Mouse (Mus musculus) stomach, postnatal 0 days (tissue): ENCODE results near the gene Gm9837. TPM values are rescaled to one million over a fixed set of nuclear protein-coding genes. Genes with fewer than 3 reads are reported as not detected.
"Not testable (repeated sequence)": the region's sequence is repeated elsewhere in the genome, so short reads cannot be mapped to it uniquely, and the experiment has no call there.

ENCODE experiments used
- ATAC-seq: fragments of 200-750 bp; cut with Nextera tagmentation; 2 replicates; pipeline ENCODE4 v1.8.0; 2017; ENCODE audit not compliant: low FRiP score, low TSS enrichment
- DNase-seq: peaks from one replicate; pipeline ENCODE4 v3.0.0-alpha.2; 2016; ENCODE audit warnings: low spot score
- H3K27ac ChIP-seq: fragments of 300-500 bp; sonication (generic); replicated peaks from 2 replicates; pipeline ENCODE4 v1.5.1; 2014; ENCODE audit warnings: mild to moderate bottlenecking, control low read depth
- H3K27me3 ChIP-seq: fragments of 300-500 bp; sonication (generic); 2 replicates; pipeline ENCODE4 v1.6.1; 2014; ENCODE audit warnings: low read length; ENCODE audit not compliant: control insufficient read depth, insufficient read depth
- H3K36me3 ChIP-seq: fragments of 300-500 bp; sonication (generic); 2 replicates; pipeline ENCODE4 v1.6.1; 2014; ENCODE audit warnings: low read length, mixed read lengths; ENCODE audit not compliant: control insufficient read depth, insufficient read depth
- H3K4me1 ChIP-seq: fragments of 300-500 bp; sonication (generic); replicated peaks from 2 replicates; pipeline ENCODE4 v1.6.1; 2014; ENCODE audit warnings: antibody characterized with exemption; ENCODE audit not compliant: control insufficient read depth, insufficient read depth
- H3K4me2 ChIP-seq: fragments of 300-500 bp; sonication (generic); replicated peaks from 2 replicates; pipeline ENCODE4 v1.6.1; 2014; ENCODE audit warnings: low read depth, mild to moderate bottlenecking, control low read depth, moderate library complexity
- H3K4me3 ChIP-seq: fragments of 300-500 bp; sonication (generic); 2 replicates; pipeline ENCODE4 v1.5.1; 2014; ENCODE audit warnings: low read depth, low read length, control low read depth
- H3K9ac ChIP-seq: fragments of 300-500 bp; sonication (generic); 2 replicates; pipeline ENCODE4 v1.6.1; 2014; ENCODE audit warnings: mild to moderate bottlenecking, low read length, control low read depth, mixed read lengths
- H3K9me3 ChIP-seq: fragments of 300-500 bp; sonication (generic); 2 replicates; pipeline ENCODE4 v1.6.1; 2016; ENCODE audit warnings: low read length; ENCODE audit not compliant: control insufficient read depth
- CTCF ChIP-seq: IDR thresholded peaks from 2 replicates; pipeline ENCODE4 v1.5.1; 2016; ENCODE audit warnings: antibody characterized with exemption, low read depth, mild to moderate bottlenecking, moderate library complexity
- EP300 ChIP-seq: optimal IDR thresholded peaks from 2 replicates; pipeline ENCODE3; 2016; ENCODE audit warnings: antibody characterized with exemption
- WGBS: fragments of 180-500 bp; shearing (Covaris S2); extraction: QIAGEN DNeasy Blood & Tissue Kit; methylation state at CpG from one replicate; pipeline ENCODE4 v1.1.7; 2014; 5-methylcytosine and 5-hydroxymethylcytosine counted together
- polyA plus RNA-seq: library from polyadenylated mRNA; unstranded; fragments of >200 nt; fragmentation: Nextera tagmentation; extraction: Ambion mirVana; gene quantifications from 2 replicates; pipeline ENCODE4 v1.2.1, GENCODE M21; 2015

Gene Gm9837
- polyA plus RNA-seq, 1 experiment from 2014 or later: not detected

DNA sequence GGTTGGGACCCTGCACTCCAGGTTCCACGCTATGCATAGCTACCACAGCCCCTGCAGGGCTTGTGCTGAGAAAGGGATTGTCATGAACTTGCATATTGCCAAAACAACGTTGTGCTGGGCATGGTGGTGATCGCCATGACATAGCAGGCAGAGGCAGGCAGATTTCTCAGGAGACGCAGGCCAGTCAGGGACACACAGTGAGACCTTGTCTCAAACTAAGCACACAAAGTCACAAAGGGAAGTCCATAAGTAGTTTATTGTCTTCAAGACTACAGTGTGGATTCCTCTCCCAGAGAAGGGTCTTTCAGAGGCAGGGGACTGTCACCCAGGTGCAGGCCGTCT lies 41.6 kb downstream of the Gm9837 start:
- H3K4me3 ChIP-seq: no peak overlapping the region
- H3K9me3 ChIP-seq: no peaks in the 10 kb centered on the region
- H3K27ac ChIP-seq: no peak overlapping the region
- 98% methylated on average over 5 of the region's 5 CpGs for WGBS
- no peak overlapping the region for H3K4me2 ChIP-seq
- no peaks in the 10 kb centered on the region for H3K27me3 ChIP-seq
- DNase-seq (no peak), ATAC-seq (no peak)
- H3K36me3 ChIP-seq: no peaks in the 10 kb centered on the region
- TF ChIP-seq CTCF (no peak), EP300 (no peak)
- H3K9ac ChIP-seq: no peak overlapping the region
- no peaks in the 10 kb centered on the region; the same call in 1 of the 2 replicates for H3K4me1 ChIP-seq

DNA sequence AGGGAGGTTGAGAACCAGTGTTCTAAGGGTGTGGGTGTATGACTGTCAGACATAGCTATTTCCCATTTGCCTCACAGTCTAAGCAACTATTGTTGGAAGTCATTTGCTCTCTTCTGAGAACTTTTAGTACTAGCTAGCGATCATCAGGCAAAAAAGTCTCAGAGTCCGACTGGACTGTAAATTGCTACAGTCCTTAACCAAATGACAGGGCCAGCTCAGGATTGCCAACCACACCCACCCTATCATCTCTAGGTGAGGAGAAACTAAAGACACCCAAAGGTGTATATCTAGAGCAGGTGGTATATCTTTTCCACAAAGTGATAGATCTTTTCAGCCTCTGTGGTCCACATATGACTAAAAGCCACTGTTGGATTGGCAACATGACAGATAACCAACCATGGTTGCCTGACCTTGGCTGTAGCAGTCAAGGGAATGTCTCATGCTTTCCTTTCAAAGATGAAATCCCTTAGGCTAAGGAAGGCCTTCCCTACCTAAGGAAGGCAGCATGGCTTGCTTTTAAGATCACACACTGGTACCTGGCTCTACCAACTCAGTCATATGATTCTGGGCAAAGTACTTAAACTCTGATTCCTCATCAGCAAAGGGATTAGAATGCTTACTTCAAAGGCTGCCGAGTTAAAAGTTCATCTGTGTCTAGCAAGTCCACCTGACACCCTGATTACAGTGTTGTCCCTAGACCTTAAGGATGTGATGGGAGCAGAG lies 42.1 kb downstream of the Gm9837 start:
- TF ChIP-seq EP300 (no peak), CTCF (no peak)
- WGBS: 89% methylated on average over 3 of the region's 3 CpGs
- H3K4me3 ChIP-seq: no peak overlapping the region
- no peaks in the 10 kb centered on the region for H3K27me3 ChIP-seq
- ATAC-seq (no peak), DNase-seq (no peak)
- no peak overlapping the region for H3K27ac ChIP-seq
- H3K4me2 ChIP-seq: no peak overlapping the region
- no peak overlapping the region for H3K9ac ChIP-seq
- H3K4me1 ChIP-seq: no peaks in the 10 kb centered on the region; the same call in 1 of the 2 replicates
- no peaks in the 10 kb centered on the region for H3K9me3 ChIP-seq
- no peaks in the 10 kb centered on the region for H3K36me3 ChIP-seq

DNA sequence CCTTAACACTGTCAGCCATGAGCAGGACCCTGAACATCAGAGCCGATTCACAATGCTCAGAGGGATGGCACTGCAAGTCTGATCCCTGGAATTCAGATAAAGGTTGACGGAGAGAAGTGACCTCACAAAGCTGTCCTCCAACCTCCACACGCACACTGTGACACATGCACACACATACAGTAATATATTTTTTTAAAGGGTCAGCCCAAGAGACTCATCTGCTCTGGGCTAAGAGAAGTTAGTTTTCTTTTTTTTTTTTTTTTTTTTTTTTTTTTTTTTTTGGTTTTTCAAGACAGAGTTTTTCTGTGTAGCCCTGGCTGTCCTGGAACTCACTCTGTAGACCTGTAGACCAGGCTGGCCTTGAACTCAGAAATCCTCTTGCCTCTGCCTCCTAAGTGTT lies 43.4 kb downstream of the Gm9837 start:
- H3K4me1 ChIP-seq, H3K27me3 ChIP-seq, H3K4me3 ChIP-seq, DNase-seq, ATAC-seq, H3K4me2 ChIP-seq, H3K36me3 ChIP-seq, H3K9me3 ChIP-seq, H3K9ac ChIP-seq, H3K27ac ChIP-seq: not testable (repeated sequence)
- WGBS: 83% methylated on average over 3 of the region's 3 CpGs

DNA sequence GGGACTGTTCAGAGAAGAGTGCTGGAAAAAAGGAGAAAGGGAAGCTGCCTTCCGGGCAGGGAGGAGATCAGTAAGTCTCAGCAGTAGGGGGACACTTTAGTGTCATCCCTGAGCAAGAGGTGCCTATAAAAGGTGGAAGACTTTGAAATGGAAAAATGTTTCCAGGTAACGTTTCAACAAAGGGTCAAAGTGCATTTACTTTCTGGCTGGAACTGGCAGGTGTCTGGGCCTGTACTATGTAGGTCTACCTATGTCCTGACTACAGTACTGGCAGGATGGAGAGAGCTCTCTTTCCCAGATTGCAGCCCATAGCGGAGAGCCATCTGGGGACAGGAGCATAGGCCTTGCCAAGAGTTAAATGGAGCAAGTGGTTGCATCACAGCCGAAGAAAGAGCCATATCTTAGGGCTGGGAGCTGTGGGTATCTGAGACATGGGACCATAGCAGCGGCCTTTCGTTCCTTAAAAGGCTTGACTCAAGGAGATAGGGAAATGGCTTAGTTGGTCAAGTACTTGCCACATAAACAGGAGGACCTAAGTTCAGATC lies 44.5 kb downstream of the Gm9837 start:
- H3K27me3 ChIP-seq: no peaks in the 10 kb centered on the region
- no peak overlapping the region for H3K9ac ChIP-seq
- no peaks in the 10 kb centered on the region for H3K36me3 ChIP-seq
- no peaks in the 10 kb centered on the region; the same call in 1 of the 2 replicates for H3K4me1 ChIP-seq
- TF ChIP-seq CTCF (no peak), EP300 (no peak)
- ATAC-seq: no peak
- DNase-seq: no peak
- H3K4me3 ChIP-seq: no peak overlapping the region
- 83% methylated on average over 6 of the region's 6 CpGs for WGBS
- no peak overlapping the region for H3K4me2 ChIP-seq
- H3K9me3 ChIP-seq: no peaks in the 10 kb centered on the region
- H3K27ac ChIP-seq: no peak overlapping the region

DNA sequence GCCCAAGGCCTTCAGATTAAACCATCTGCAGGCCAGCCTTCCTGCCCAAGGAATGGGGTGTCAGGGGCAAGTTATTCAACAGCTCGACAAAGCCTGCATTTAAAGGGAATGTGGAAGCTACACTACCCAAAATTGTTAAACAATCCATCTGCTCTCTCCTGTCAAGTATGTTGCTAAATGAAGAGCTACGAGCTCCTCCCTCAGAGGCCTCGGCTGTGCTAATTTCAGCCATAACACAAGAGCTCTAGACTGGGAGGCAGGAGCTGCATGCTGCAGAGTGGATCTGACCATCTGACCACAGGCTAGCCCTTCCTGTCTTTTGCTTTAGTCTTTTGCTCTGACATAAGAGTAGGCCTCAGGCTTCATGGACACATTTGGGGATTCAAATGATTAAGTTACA lies 45.0 kb downstream of the Gm9837 start:
- H3K9me3 ChIP-seq: no peaks in the 10 kb centered on the region
- 56% methylated on average over 3 of the region's 3 CpGs for WGBS
- no peak overlapping the region for H3K9ac ChIP-seq
- H3K36me3 ChIP-seq: no peaks in the 10 kb centered on the region
- H3K4me2 ChIP-seq: no peak overlapping the region
- DNase-seq (no peak), ATAC-seq (no peak)
- no peak overlapping the region for H3K4me3 ChIP-seq
- H3K27me3 ChIP-seq: no peaks in the 10 kb centered on the region
- H3K27ac ChIP-seq: no peak overlapping the region
- no peak for TF ChIP-seq EP300
- TF ChIP-seq CTCF: no peak
- H3K4me1 ChIP-seq: no peaks in the 10 kb centered on the region; the same call in 1 of the 2 replicates

DNA sequence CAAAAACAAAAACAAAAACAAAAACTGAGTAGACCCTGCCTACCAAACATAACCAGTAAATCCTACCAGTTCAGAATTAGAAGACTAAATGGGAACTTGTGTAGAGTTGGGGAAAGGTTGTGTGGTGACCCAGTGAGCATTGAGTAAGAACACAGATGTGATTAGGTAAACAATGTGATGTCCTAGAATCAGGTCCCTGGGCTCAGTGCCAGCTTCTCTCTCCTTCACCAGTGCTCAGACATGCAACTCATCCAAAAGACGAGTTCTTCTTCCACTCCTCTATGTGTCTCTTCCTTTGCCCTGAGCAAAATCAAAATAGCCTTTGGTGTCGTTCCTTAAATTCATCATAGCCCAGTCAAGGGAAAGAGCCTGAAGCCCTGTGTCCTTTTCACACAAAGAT lies 45.5 kb downstream of the Gm9837 start:
- WGBS: 46% methylated on average over 2 of the region's 2 CpGs
- H3K9me3 ChIP-seq: no peaks in the 10 kb centered on the region
- no peak for DNase-seq
- H3K4me3 ChIP-seq: no peak overlapping the region
- H3K27ac ChIP-seq: no peak overlapping the region
- H3K4me2 ChIP-seq: no peak overlapping the region
- ATAC-seq: no peak
- H3K27me3 ChIP-seq: no peaks in the 10 kb centered on the region
- no peaks in the 10 kb centered on the region; the same call in 1 of the 2 replicates for H3K4me1 ChIP-seq
- H3K9ac ChIP-seq: no peak overlapping the region
- no peak for TF ChIP-seq EP300
- TF ChIP-seq CTCF: no peak
- H3K36me3 ChIP-seq: no peaks in the 10 kb centered on the region
